Mouse (Mus musculus): ENCODE data around the gene Sap30.
A peak's percentile ranks its signal among the peaks of the same experiment; 100 is the strongest.
"Not testable (repeated sequence)": the region's sequence is repeated elsewhere in the genome, so short reads cannot be mapped to it uniquely, and the experiment has no call there.

Sap30 gene

GRCm38 (mm10) chr8:57498494-57498846, 10.8 kb upstream of the Sap30 start:
- DNase-seq (ENCODE audit: low spot score), result no peak

DNA sequence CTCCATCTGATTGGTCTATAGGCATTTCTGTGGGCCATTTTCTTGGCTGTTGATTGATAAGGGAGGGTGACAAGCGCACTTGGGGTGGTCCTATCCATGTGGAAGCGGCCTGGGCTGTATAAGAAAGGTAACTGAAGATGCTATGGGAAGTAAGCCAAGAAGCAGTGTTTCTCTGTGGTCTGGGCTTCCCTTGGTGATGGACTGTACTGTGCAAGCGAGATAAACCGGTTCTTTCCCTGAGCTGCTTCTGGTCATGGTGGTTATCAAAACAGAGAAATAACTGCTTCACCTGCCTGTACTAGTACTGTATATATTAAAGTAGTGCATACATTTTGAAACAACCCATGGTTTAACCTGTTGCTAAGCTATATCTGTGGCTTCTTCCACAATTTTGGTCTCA, 4.2 kb upstream of the Sap30 start:
- DNase-seq (ENCODE audit: low spot score), result no peak

GRCm38 (mm10) chr8:57489896-57490295, 2.2 kb upstream of the Sap30 start:
- peak; percentile 17 for DNase-seq (ENCODE audit: low spot score)

GRCm38 (mm10) chr8:57489366-57489765, 1.7 kb upstream of the Sap30 start:
- no peak for DNase-seq (ENCODE audit: low spot score)

- peak; percentile 72 for DNase-seq (ENCODE audit: low spot score)
Measured at GRCm38 (mm10) chr8:57488312-57488765, 679 bp upstream of the Sap30 start.

- peak; percentile 50 for DNase-seq (ENCODE audit: low spot score)
Measured at GRCm38 (mm10) chr8:57486491-57487440, 894 bp downstream of the Sap30 start.

- no peak for DNase-seq (ENCODE audit: low spot score)
Measured at GRCm38 (mm10) chr8:57480606-57481005, 7.1 kb downstream of the Sap30 start.

DNA sequence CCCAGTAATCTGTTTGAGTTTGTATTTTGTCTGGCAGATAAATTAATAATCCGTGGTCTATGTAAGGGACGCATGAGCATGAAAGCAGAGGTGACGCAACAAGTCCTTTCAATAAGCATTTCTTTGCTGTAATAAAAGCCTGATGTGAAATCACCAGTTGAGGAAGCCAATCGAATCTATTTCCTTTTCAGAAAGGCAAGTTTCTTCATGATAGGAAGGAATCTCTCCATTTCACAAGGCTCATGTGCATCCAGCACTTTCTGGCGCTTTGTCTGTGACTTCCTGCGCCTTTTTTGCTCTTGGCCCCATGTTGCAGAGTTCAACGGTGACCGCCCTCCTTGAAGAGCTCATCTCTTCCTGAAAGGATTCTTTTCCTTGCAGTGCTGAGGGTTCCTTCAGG, 8.0 kb downstream of the Sap30 start:
- no peak for DNase-seq (ENCODE audit: low spot score)

DNA sequence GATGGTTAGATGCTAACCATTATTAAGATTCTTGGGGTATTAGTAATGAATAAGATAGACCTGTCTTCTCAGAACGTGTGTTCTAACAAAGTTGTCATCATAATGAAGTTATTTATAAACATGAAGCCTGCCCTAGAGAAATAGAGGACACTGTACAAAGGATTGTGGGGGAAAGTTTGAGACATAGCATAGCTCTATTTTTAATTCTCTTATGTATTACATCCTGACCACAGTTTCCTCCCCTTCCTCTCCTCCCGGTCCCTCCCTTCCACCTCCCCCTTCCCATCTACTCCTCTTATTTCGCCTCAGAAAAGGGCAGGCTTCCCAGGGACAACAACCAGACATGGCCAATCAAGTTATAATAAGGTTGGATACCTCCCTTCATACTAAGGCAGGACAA, 9.3 kb downstream of the Sap30 start:
- no peak for DNase-seq (ENCODE audit: low spot score)

- DNase-seq (ENCODE audit: low spot score), result no peak
Measured at GRCm38 (mm10) chr8:57473751-57474150, 13.9 kb downstream of the Sap30 start.

DNA sequence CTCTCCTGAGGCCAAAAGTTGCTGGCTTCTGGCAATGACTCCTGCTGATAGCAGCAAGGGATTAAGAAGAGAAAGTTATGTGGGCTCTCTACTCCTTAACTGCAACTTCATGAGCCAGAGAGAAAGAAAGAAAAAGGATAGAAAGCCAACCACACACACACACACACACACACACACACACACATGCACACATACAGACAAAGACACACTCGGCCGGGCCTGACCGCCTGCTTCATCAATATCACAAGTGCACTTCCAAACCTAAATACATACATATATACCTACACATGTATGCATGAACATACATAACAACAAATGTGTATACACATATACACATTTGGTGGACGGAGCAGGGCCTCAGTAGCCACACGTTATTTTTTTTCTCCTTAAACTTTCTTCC, 16.8 kb downstream of the Sap30 start:
- no peak for DNase-seq (ENCODE audit: low spot score)

- peak; percentile 9 for DNase-seq (ENCODE audit: low spot score)
Measured at GRCm38 (mm10) chr8:57468624-57469023, 19.0 kb downstream of the Sap30 start.

DNA sequence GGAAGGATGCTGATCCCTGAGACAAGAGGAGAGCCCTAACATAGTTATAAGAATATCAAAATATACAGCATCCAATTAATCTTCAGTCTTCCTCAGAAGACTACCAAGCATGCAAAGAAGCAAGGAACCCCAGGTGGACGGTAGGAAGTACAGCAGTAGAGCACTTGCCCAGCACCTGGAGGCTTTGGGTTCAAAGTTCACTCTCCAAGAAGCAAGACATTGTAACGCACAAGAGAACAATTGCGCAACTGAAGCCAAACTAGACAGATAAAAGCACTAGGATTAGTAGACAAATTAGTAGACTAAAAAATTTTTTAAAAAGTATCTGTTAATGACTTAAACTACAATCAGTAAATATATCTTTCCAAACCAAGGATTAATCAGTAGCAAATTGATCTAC, 23.9 kb downstream of the Sap30 start:
- DNase-seq (ENCODE audit: low spot score), result no peak

DNA sequence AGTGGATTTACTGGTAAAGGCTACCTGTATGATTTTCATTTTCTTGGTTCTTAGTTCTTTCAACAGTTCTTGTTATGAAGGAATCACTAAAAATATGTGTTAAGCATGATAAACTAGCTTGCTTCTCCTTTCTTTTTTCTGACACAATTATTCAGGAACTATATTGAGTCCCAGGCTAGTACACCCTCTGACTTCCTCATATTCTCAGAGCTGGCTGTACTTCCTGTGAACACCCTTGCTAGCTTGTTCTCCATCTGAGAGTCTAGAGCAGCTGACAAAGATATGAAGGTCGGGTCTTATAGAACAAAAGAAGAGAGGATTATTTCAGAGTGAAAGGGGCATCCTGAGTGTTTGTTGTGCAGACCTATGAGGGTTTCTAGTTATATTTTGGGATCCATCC, 24.8 kb downstream of the Sap30 start:
- no peak for DNase-seq (ENCODE audit: low spot score)

- DNase-seq (ENCODE audit: low spot score), result no peak
Measured at GRCm38 (mm10) chr8:57457942-57458341, 29.7 kb downstream of the Sap30 start.

DNA sequence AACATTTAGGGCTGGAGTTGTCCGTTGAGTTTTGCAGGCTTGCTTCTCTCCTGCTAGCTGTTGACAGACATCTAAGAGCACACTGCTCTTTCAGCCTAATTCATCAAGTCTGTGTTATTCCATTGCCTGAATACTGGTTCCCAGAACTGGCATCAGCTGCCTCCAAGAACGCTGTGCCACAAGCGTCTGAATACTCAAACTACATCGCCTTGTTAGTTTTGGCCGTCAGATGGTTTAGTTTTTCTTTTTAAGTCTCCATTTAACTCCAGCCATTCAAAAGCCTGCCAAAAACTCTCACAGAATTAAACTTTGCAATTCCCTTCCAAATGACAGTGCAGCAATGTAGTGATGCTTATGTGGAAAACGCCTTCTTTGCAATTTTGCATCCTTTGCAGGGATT, 30.5 kb downstream of the Sap30 start:
- no peak for DNase-seq (ENCODE audit: low spot score)

DNA sequence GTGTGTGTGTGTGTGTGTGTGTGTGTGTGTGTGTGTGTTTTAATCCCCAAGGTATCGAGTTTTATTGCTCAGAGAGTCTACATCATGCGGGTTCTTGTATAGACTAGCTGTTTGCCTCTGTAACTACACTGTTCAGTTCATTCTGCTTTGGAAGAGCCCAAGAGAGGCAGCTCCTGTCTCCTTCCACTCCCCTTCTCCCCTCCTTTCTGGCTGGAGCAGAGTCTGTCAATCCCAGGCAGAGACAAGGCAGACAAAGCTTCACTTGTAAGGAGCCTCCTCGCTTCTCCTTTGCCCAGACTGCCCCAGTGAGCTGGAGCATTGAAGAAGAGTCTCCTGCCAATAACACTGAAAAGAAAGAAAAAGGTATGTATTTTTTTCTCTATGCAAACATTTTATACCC, 31.9 kb downstream of the Sap30 start, which contains the start of gene Scrg1:
Gene Scrg1, plus strand, starts transcription at position 159 of the 400 bp plus-strand sequence.
- DNase-seq (ENCODE audit: low spot score), result no peak

DNA sequence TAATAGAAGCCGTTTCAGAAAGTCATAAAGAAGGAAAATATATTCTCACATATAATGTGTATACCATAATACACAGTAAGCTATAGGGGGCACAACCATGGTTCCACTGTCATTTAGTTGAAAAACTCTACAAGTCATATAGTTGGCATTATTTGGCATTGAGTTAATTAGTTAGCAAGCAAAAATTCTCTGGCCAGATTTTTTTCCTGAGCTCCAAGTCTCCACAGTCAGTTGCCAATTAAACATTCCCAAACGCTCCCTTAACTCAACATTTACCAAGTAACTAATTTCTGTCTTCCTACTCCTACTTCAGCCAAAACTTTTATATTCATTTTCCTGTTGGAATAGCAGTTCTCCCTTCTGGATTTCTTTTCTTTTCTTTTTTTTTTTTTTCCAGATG, 34.3 kb downstream of the Sap30 start:
- no peak for DNase-seq (ENCODE audit: low spot score)

- DNase-seq (ENCODE audit: low spot score), result no peak
Measured at GRCm38 (mm10) chr8:57451896-57452295, 35.8 kb downstream of the Sap30 start.

DNA sequence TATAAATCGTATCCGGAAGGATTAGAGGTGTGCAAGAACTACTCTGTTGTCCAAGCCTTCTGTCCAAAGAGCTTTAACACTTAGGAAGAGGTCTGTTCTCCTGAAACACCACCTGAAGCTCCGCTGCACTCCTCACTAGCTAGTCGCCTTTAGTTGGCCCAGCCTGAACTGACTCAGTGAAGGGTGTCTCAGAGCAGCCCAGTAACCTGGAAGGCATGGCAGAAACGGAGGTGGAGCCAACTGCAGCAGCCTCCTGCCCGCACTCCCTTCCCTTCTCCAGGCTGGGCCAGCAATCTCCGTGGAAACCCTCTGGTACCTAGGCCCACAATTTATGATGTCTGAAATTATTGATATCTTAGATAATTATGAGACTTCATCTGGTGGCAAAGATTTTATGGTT, 36.9 kb downstream of the Sap30 start:
- DNase-seq (ENCODE audit: low spot score), result no peak

- DNase-seq (ENCODE audit: low spot score), result not testable (repeated sequence)
Measured at GRCm38 (mm10) chr8:57445901-57446300, 41.8 kb downstream of the Sap30 start.

GRCm38 (mm10) chr8:57443289-57443688, 44.4 kb downstream of the Sap30 start:
- DNase-seq (ENCODE audit: low spot score), result no peak

DNA sequence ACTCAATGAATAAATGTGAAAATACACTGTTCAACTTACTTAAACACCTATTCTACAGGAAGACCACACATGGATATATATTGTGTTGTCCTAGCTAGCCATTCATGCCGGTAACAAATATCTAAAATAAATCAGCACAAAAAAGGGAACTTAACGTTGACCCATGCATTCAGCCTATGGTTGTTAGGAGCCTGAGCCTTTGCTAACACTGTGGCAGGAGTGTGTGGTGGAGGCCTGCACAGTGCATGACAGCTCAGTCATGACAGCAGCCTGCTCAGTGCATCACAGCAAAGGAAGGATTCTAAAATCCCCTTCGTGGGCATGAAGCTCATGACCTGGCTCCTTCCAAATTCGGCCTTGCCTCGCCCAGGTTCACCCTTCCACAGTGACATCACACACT, 46.1 kb downstream of the Sap30 start:
- no peak for DNase-seq (ENCODE audit: low spot score)

GRCm38 (mm10) chr8:57441131-57441530, 46.5 kb downstream of the Sap30 start:
- DNase-seq (ENCODE audit: low spot score), result no peak
